Mouse (Mus musculus) frontal cortex, postnatal 25 days (tissue): ENCODE data around the gene Grid2ip.

ENCODE experiments used
- DNase-seq, 2 experiments: peaks; one replicate each; pipeline ENCODE4 v3.0.0; 2022; ENCODE audit warnings: low spot score in 2 of 2

Gene Grid2ip

GRCm38 (mm10) chr5:143356686-143357388 is at the start of gene Grid2ip:
Gene Grid2ip, plus strand, starts transcription at chr5:143357338.
- no peak for DNase-seq

- no peak for DNase-seq
Measured at GRCm38 (mm10) chr5:143308825-143309224, 48.3 kb upstream of the Grid2ip start.

GRCm38 (mm10) chr5:143309916-143310315 is 47.2 kb upstream of the Grid2ip start:
- DNase-seq = no peak

- DNase-seq = peak; percentile 61 to 70
Measured at GRCm38 (mm10) chr5:143311886-143312285, 45.3 kb upstream of the Grid2ip start.

GRCm38 (mm10) chr5:143314183-143314729 is 42.9 kb upstream of the Grid2ip start:
- no peak for DNase-seq

GRCm38 (mm10) chr5:143314730-143315513 is 42.2 kb upstream of the Grid2ip start, which contains the start of gene E130309D02Rik:
Gene E130309D02Rik, minus strand, starts transcription at chr5:143315360.
- DNase-seq = peak; percentile 73 to 86

- no peak for DNase-seq
Measured at GRCm38 (mm10) chr5:143315514-143315888, 41.6 kb upstream of the Grid2ip start.

- DNase-seq = no peak
Measured at GRCm38 (mm10) chr5:143316605-143317287, 40.4 kb upstream of the Grid2ip start.

GRCm38 (mm10) chr5:143317288-143317610 is 39.9 kb upstream of the Grid2ip start:
- no peak for DNase-seq

- peak; percentile 80 to 86 for DNase-seq
Measured at GRCm38 (mm10) chr5:143328690-143329495, 28.2 kb upstream of the Grid2ip start, which contains the start of gene Zdhhc4. Gene Zdhhc4, minus strand, starts transcription at chr5:143329256.

- peak; percentile 84 to 85 for DNase-seq
Measured at GRCm38 (mm10) chr5:143333872-143334271, 23.3 kb upstream of the Grid2ip start.

GRCm38 (mm10) chr5:143334418-143335088 is 22.6 kb upstream of the Grid2ip start:
- DNase-seq = no peak

GRCm38 (mm10) chr5:143335089-143335460 is 22.1 kb upstream of the Grid2ip start:
- no peak for DNase-seq

- DNase-seq = no peak
Measured at GRCm38 (mm10) chr5:143336559-143336958, 20.6 kb upstream of the Grid2ip start.

GRCm38 (mm10) chr5:143339603-143340002 is 17.5 kb upstream of the Grid2ip start:
- DNase-seq = no peak

GRCm38 (mm10) chr5:143346367-143346766 is 10.8 kb upstream of the Grid2ip start:
- DNase-seq = no peak

GRCm38 (mm10) chr5:143356017-143356416 is 1.1 kb upstream of the Grid2ip start:
- no peak for DNase-seq

GRCm38 (mm10) chr5:143357564-143357963 is 426 bp downstream of the Grid2ip start:
- DNase-seq = no peak

- DNase-seq = no peak
Measured at GRCm38 (mm10) chr5:143359263-143359662, 2.1 kb downstream of the Grid2ip start.

GRCm38 (mm10) chr5:143360000-143360399 is 2.9 kb downstream of the Grid2ip start:
- DNase-seq = no peak

GRCm38 (mm10) chr5:143361428-143361827 is 4.3 kb downstream of the Grid2ip start:
- no peak for DNase-seq
